ENCODE assay signal across 20 mouse cellular contexts in the genomic region with DNA sequence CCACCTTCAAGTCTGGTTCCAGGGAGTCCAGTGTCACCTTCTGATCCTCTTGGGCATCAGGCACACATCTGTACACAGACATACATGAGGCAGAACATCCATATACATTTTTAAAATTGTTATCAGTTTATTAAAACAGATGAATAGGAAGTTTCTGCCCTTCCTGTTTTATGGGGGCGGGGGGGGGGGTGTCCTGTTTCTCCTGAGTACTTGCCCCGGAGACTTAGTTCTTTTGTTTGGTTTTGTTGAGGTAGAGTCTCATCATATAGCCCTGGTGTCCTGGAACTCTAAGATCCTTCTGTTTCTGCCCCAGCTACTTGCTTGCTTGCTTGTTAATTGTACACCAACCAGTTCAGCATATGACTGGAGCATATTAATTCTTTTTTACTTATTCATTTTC.
"Had no signal": no experiment of that assay in that cellular context is flagged by ENCODE, and none has a peak within 500 bp of the region (broad histone marks: within the 10 kb centered on the region; RNA-seq: fewer than 3 reads in every experiment).

No protein-coding gene starts in this region.

- ATAC-seq: midbrain, embryonic 13.5 days; midbrain, embryonic 16.5 days had no signal

- H3K4me1 ChIP-seq: kidney, embryonic 15.5 days; lung, embryonic 15.5 days; midbrain, embryonic 10.5 days; midbrain, embryonic 13.5 days; neural tube, embryonic 13.5 days had no signal

- H3K36me3 ChIP-seq: kidney, embryonic 15.5 days; lung, embryonic 15.5 days; midbrain, embryonic 10.5 days; midbrain, embryonic 13.5 days; neural tube, embryonic 13.5 days had no signal

- DNase-seq: kidney, adult 11 months; kidney, adult 8-10 months; kidney, postnatal 10 days; kidney, postnatal 36 days; layer of hippocampus, postnatal 36 days; lung, adult 18-20 months; lung, postnatal 10 days; lung, postnatal 36 days; right cerebral cortex, postnatal 4 days; thymus, postnatal 25 days had no signal

- H3K9ac ChIP-seq: kidney, embryonic 15.5 days; lung, embryonic 15.5 days; midbrain, embryonic 13.5 days; neural tube, embryonic 13.5 days had no signal

- H3K27ac ChIP-seq: kidney, embryonic 15.5 days; left cerebral cortex, adult 2 months; lung, embryonic 15.5 days; midbrain, embryonic 10.5 days; midbrain, embryonic 13.5 days; neural tube, embryonic 13.5 days; stomach, postnatal 0 days had no signal

- H3K4me3 ChIP-seq: kidney, embryonic 15.5 days; left cerebral cortex, adult 2 months; lung, embryonic 15.5 days; megakaryocyte, embryonic 14.5 days; midbrain, embryonic 10.5 days; midbrain, embryonic 13.5 days; myocyte; neural tube, embryonic 13.5 days had no signal

- H3K4me2 ChIP-seq: kidney, embryonic 15.5 days; lung, embryonic 15.5 days; midbrain, embryonic 13.5 days; neural tube, embryonic 13.5 days had no signal

- H3K27me3 ChIP-seq: kidney, embryonic 15.5 days; lung, embryonic 15.5 days; megakaryocyte, embryonic 14.5 days; midbrain, embryonic 13.5 days; neural tube, embryonic 13.5 days had no signal

- H3K9me3 ChIP-seq: kidney, embryonic 15.5 days; lung, embryonic 15.5 days; megakaryocyte, embryonic 14.5 days; midbrain, embryonic 10.5 days; midbrain, embryonic 13.5 days; neural tube, embryonic 13.5 days had no signal
